Mouse (Mus musculus) intestine, embryonic 15.5 days (tissue): ENCODE data around the gene C2cd2l. TPM values are rescaled to one million over a fixed set of nuclear protein-coding genes. Genes with fewer than 3 reads are reported as not detected.
"Not testable (repeated sequence)": the region's sequence is repeated elsewhere in the genome, so short reads cannot be mapped to it uniquely, and the experiment has no call there.

Experiments used
- ATAC-seq: fragments of 200-750 bp; cut with Nextera tagmentation; 2 replicates; pipeline ENCODE4 v1.8.0; 2017; ENCODE audit warnings: moderate TSS enrichment, moderate library complexity
- H3K27ac ChIP-seq: fragments of 300-500 bp; sonication (generic); 2 replicates; pipeline ENCODE4 v1.5.1; 2015; ENCODE audit warnings: mild to moderate bottlenecking, inconsistent platforms
- H3K27me3 ChIP-seq: fragments of 300-500 bp; sonication (generic); replicated peaks from 2 replicates; pipeline ENCODE4 v1.6.1; 2015; ENCODE audit warnings: inconsistent platforms
- H3K36me3 ChIP-seq: fragments of 300-500 bp; sonication (generic); 2 replicates; pipeline ENCODE4 v1.6.1; 2015; ENCODE audit warnings: inconsistent platforms
- H3K4me1 ChIP-seq: fragments of 300-500 bp; sonication (generic); replicated peaks from 2 replicates; pipeline ENCODE4 v1.6.1; 2015; ENCODE audit warnings: inconsistent platforms
- H3K4me2 ChIP-seq: fragments of 300-500 bp; sonication (generic); replicated peaks from 2 replicates; pipeline ENCODE4 v1.6.1; 2015; ENCODE audit warnings: mild to moderate bottlenecking, inconsistent platforms
- H3K4me3 ChIP-seq: fragments of 300-500 bp; sonication (generic); replicated peaks from 2 replicates; pipeline ENCODE4 v1.5.1; 2015; ENCODE audit warnings: inconsistent platforms
- H3K9ac ChIP-seq: fragments of 300-500 bp; sonication (generic); 2 replicates; pipeline ENCODE4 v1.6.1; 2015; ENCODE audit warnings: inconsistent platforms
- H3K9me3 ChIP-seq: fragments of 300-500 bp; sonication (generic); 2 replicates; pipeline ENCODE4 v1.6.1; 2016; ENCODE audit warnings: inconsistent platforms
- WGBS: fragments of 180-500 bp; shearing (Covaris S2); methylation state at CpG from one replicate; pipeline ENCODE4 v1.1.7; 2015; 5-methylcytosine and 5-hydroxymethylcytosine counted together
- polyA plus RNA-seq: library from polyadenylated mRNA; unstranded; fragments of >200 nt; fragmentation: Nextera tagmentation; extraction: Ambion mirVana; gene quantifications from 2 replicates; pipeline ENCODE4 v1.2.1, GENCODE M21; 2015

Gene C2cd2l
- polyA plus RNA-seq, 1 experiment from 2014 or later, result 6.8 TPM

DNA sequence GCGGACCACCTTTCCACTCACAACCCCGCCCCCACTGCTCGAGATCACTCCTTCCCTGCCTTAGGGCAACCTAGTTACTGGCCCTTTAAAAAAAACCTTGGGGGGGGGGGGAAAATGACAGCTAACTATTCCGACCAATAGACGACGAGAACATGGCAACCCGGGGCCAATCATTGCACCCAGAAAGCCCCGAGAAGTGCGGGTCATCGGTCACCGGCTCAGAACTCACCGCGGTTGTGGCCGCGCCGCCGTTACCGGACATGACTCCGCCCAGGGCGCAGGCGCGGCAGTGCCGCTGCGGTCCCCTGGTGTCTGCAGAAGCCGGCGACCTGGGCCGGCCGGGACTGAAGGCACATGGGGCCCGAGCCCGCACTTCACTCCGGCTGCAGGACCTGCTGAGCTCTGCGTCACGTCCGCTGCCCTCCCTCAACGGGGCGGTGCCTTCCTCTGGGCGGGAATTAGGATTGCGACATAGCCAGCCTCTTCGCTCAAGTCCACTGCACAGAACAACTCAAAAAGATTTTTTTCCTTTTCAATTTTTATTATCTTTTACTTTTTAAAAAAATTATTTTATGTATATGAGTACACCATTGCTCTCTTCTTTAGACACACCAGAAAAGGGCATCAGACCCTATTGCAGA, 23.8 kb upstream of the C2cd2l start, which contains the start of gene Hmbs:
Gene Hmbs (minus strand): TSS at position 448 of the 641 bp plus-strand sequence.
- H3K36me3 ChIP-seq, result peaks cover 30% of the 10 kb centered on the region
- peak within 1 kb of the TSS; percentile 72 for H3K4me2 ChIP-seq
- peak within 1 kb of the TSS; percentile 92 for H3K9ac ChIP-seq
- H3K9me3 ChIP-seq, result no peaks in the 10 kb centered on the region
- no peaks in the 10 kb centered on the region for H3K27me3 ChIP-seq
- peak within 1 kb of the TSS; percentile 83 for H3K4me3 ChIP-seq
- peak within 1 kb of the TSS; percentile 99 for H3K27ac ChIP-seq
- peaks cover 13% of the 10 kb centered on the region for H3K4me1 ChIP-seq
- under 1% methylated on average over 39 of the region's 39 CpGs for WGBS
- peak; percentile 97 for ATAC-seq

DNA sequence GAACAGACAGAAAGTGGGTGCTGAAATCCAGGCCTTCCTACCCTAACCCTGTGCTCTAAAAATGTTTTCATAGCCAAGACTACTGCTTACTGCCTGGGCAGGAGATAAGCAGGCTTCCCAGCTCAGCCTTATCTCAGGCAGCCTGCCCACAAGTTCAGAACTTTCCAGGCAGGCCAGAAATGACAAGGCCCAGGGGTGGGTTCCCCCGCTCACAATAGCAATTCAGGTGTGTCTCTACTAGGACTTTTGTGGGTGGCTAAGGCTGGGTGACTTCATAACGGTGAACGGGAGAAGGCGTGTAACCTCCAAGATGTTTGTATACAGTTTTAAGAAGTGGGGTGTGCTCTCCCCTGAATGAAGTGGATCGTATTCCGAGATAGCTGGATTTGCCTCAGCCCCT, 23.2 kb upstream of the C2cd2l start:
- no peaks in the 10 kb centered on the region for H3K9me3 ChIP-seq
- WGBS, result 5% methylated on average over 6 of the region's 6 CpGs
- H3K36me3 ChIP-seq, result peaks cover 24% of the 10 kb centered on the region
- H3K9ac ChIP-seq, result peak overlapping the region; percentile 92
- ATAC-seq, result peak; percentile 55
- H3K4me2 ChIP-seq, result peak overlapping the region; percentile 72
- H3K4me3 ChIP-seq, result peak overlapping the region; percentile 83
- H3K27me3 ChIP-seq, result no peaks in the 10 kb centered on the region
- peaks cover 13% of the 10 kb centered on the region for H3K4me1 ChIP-seq
- H3K27ac ChIP-seq, result peak overlapping the region; percentile 52; the same call in 1 of the 2 replicates

DNA sequence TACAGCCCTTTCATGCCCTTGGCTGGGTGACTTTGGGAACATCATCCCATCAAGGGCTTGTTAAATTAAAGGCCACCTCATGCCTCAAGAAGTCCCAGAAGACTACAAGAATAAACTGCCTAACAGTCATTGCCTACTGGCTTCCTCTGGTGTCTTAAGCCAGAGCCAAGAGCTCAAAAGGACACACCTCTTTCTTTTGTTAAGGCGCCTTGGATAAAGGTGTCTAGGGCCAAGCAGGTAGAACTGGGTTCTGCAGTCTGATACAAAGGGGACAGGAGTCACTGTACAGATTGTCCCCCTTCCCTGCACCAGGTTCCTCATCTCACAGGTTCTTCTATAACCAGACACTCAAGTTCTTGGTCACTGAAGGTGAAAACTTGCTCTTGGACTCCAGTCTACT, 22.5 kb upstream of the C2cd2l start:
- Histone ChIP-seq H3K4me1 (peaks cover 16% of the 10 kb centered on the region), H3K9me3 (no peaks in the 10 kb centered on the region), H3K4me2 (peak overlapping the region; percentile 72), H3K36me3 (peaks cover 19% of the 10 kb centered on the region), H3K27ac (no peak overlapping the region), H3K27me3 (no peaks in the 10 kb centered on the region), H3K9ac (0 out of 2 replicates have a peak overlapping the region, but pooled peaks have one; percentile 15), H3K4me3 (no peak overlapping the region)
- no peak for ATAC-seq
- WGBS, result 79% methylated on average over 1 of the region's 1 CpGs

DNA sequence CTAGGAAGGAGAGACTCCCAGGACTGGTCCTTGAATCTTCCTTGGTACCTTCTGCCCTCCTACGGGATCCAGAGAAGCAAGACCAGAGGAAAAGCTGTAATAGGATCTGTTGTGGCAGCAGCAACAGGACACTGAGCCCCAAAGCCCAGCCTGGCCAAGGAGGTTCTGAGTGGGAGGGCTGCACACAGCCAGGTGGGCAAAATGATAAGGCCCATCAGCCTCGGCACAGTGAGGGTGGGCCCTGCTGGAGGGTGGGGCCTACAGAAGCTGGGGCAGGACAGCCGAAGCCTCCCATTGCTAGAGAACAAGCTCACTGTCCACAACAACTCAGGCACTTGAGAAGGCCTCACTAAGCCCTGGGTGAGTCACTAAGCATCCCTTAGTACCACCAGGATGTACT, 22.1 kb upstream of the C2cd2l start:
- Histone ChIP-seq H3K4me1 (peaks cover 21% of the 10 kb centered on the region), H3K4me3 (no peak overlapping the region), H3K27me3 (no peaks in the 10 kb centered on the region), H3K36me3 (peaks cover 17% of the 10 kb centered on the region), H3K27ac (no peak overlapping the region), H3K4me2 (peak overlapping the region; percentile 72; the same call in 1 of the 2 replicates), H3K9me3 (no peaks in the 10 kb centered on the region), H3K9ac (peak overlapping the region; percentile 15; the same call in 1 of the 2 replicates)
- 68% methylated on average over 3 of the region's 3 CpGs for WGBS
- ATAC-seq, result no peak; the same call in 1 of the 2 replicates

DNA sequence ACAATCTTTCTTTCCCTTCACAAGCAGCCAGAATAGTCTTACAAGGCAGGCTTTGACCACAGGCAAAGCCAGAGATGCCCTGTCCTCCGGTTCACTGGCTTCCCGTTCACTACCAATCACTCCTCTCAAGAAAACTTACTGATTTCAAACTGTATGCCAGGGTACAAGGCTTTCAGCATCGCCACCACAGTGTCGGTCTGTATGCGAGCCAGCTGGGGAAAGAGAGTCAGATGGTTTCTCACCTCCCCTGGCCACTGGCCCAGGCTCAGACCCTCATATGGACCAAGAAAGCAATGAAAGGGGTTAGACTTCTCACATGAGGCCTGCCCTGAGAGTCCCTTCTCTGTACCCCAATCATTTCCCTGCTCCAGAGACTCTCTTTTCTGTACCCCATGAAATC, 21.4 kb upstream of the C2cd2l start:
- H3K9ac ChIP-seq, result peak overlapping the region; percentile 13; the same call in 1 of the 2 replicates
- H3K27me3 ChIP-seq, result no peaks in the 10 kb centered on the region
- H3K27ac ChIP-seq, result no peak overlapping the region
- no peak overlapping the region for H3K4me3 ChIP-seq
- no peak for ATAC-seq
- WGBS, result 93% methylated on average over 5 of the region's 5 CpGs
- no peak overlapping the region for H3K4me2 ChIP-seq
- no peaks in the 10 kb centered on the region for H3K9me3 ChIP-seq
- H3K36me3 ChIP-seq, result peaks cover 15% of the 10 kb centered on the region
- peaks cover 28% of the 10 kb centered on the region for H3K4me1 ChIP-seq

DNA sequence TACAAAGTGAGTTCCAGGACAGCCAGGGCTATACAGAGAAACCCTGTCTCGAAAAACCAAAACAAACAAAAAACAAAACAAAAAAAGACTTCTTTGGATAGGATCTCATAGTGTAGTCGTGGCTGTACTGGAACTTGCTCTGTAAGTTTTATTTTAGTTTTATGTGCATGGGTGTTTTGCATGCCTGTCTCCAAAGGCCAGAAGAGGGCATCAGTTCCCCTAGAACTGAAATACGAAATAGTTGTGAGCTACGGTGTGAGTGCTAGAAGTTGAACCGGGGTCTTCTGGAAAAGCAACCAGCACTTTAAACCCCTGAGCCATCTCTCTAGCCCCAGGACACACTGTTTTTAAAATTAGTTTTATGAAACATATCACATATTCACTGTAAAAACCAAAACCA, 18.5 kb upstream of the C2cd2l start:
- Histone ChIP-seq H3K4me3 (no peak overlapping the region), H3K4me1 (peaks cover 29% of the 10 kb centered on the region), H3K27me3 (no peaks in the 10 kb centered on the region), H3K27ac (no peak overlapping the region), H3K36me3 (peaks cover 17% of the 10 kb centered on the region), H3K9ac (no peak overlapping the region), H3K9me3 (no peaks in the 10 kb centered on the region), H3K4me2 (no peak overlapping the region)
- WGBS, result 83% methylated on average over 5 of the region's 5 CpGs
- ATAC-seq, result no peak

DNA sequence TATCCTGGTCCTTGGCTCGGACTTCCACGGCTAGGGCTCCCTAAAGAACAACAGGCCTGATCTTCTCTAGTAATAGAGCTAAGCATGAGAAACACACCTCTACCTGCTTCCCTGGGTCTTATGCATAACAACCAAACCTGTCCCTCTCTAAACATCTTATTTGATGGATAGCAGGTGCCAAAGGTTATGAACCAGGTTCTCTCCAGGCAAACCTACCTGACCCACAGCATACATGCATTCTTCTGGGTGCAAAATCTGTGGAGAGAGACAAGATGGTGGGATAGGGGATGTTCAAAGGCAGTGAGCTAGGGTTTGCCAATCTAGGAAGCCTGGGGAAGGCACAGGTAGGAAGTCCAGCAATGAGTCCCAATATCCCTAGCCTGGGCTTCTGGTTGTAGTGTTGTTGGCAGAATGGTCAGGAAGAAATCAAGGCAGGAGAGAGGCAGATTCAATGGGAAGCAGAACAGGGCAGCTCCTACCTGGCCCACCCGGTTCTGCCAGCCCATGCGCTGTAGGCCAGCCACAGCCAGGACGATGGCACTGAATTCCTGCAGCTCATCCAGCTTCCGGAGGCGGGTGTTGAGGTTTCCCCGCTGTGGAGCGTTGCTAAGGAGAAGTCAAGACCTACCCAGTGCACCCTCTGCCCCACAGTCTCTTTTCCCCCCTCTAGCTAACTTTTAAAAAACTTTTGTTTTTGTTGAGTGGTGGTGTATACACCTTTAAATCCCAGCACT, 17.5 kb upstream of the C2cd2l start:
- Histone ChIP-seq H3K4me2 (peak overlapping the region; percentile 69), H3K4me3 (peak overlapping the region; percentile 88; the same call in 1 of the 2 replicates), H3K36me3 (peaks cover 26% of the 10 kb centered on the region), H3K27ac (peak overlapping the region; percentile 27; the same call in 1 of the 2 replicates), H3K27me3 (no peaks in the 10 kb centered on the region), H3K4me1 (peaks cover 22% of the 10 kb centered on the region), H3K9ac (0 out of 2 replicates have a peak overlapping the region, but pooled peaks have one; percentile 20), H3K9me3 (no peaks in the 10 kb centered on the region)
- WGBS, result 68% methylated on average over 9 of the region's 9 CpGs
- ATAC-seq, result no peak

DNA sequence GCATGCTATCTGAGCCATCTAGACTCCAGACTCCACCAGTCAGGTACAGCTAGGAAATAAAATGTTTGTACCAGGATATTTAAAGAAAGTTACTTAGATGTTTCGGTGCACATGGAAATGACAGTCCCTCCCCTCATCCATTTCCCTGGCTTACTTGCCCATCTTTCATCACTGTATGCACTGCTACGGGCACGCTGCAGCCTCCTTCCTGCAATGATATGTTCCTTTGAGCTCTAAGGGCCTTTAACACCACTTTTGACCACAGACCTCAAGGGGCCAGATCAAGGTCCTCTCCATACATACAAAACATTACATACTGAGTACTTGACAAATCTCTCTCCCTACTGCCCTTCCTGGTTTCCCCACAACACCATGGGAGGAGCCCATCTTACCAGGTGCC, 16.9 kb upstream of the C2cd2l start:
- Histone ChIP-seq H3K4me3 (peak overlapping the region; percentile 88), H3K4me2 (peak overlapping the region; percentile 69), H3K27me3 (no peaks in the 10 kb centered on the region), H3K27ac (no peak overlapping the region), H3K9me3 (no peaks in the 10 kb centered on the region), H3K9ac (peak overlapping the region; percentile 98), H3K4me1 (peaks cover 16% of the 10 kb centered on the region), H3K36me3 (peaks cover 30% of the 10 kb centered on the region)
- WGBS, result 67% methylated on average over 3 of the region's 3 CpGs
- ATAC-seq, result no peak

DNA sequence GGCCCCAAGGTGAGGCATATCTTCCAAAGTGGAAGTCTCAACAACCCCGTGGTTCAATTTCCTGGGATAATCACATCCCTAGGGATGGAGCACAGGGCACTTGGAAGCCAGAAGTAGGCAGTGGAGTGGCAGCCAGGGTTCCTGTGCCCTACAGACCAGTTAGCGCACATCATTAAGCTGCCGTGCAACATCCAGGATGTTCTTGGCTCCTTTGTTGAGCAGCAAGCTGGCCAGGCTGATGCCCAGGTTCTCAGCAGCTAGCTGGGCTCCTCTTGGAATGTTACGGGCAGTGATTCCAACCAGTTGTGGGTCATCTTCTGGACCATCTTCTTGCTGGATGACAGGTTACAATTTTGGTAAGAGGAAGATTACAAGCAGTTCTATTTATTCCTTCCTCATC, 16.4 kb upstream of the C2cd2l start:
- peaks cover 34% of the 10 kb centered on the region for H3K36me3 ChIP-seq
- H3K4me3 ChIP-seq, result peak overlapping the region; percentile 88
- H3K4me1 ChIP-seq, result peaks cover 16% of the 10 kb centered on the region
- H3K27ac ChIP-seq, ATAC-seq, H3K27me3 ChIP-seq, H3K9me3 ChIP-seq: not testable (repeated sequence)
- H3K4me2 ChIP-seq, result peak overlapping the region; percentile 69
- 30% methylated on average over 4 of the region's 4 CpGs for WGBS
- peak overlapping the region; percentile 98 for H3K9ac ChIP-seq

DNA sequence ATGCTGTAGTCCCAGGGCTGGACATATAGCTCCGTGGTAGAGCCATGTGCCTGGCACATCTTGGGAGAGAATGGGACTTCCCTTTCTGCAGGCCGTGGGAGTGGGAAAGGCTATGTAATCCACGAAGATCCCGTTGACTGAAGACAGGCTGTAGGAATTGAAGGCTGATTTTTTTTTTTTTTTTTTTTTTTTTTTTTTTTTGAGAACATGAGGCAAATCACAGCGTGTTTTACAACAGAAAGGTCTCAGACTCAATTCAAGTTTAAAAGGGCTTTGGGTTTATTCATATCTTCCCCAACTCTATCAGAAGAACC, 16.0 kb upstream of the C2cd2l start:
- Histone ChIP-seq H3K4me1 (peaks cover 16% of the 10 kb centered on the region), H3K27ac (peak overlapping the region; percentile 97; the same call in 1 of the 2 replicates), H3K4me2 (peak overlapping the region; percentile 69), H3K36me3 (peaks cover 35% of the 10 kb centered on the region), H3K9me3 (no peaks in the 10 kb centered on the region), H3K4me3 (peak overlapping the region; percentile 88), H3K27me3 (no peaks in the 10 kb centered on the region), H3K9ac (peak overlapping the region; percentile 98)
- under 1% methylated on average over 5 of the region's 5 CpGs for WGBS
- ATAC-seq, result no peak

DNA sequence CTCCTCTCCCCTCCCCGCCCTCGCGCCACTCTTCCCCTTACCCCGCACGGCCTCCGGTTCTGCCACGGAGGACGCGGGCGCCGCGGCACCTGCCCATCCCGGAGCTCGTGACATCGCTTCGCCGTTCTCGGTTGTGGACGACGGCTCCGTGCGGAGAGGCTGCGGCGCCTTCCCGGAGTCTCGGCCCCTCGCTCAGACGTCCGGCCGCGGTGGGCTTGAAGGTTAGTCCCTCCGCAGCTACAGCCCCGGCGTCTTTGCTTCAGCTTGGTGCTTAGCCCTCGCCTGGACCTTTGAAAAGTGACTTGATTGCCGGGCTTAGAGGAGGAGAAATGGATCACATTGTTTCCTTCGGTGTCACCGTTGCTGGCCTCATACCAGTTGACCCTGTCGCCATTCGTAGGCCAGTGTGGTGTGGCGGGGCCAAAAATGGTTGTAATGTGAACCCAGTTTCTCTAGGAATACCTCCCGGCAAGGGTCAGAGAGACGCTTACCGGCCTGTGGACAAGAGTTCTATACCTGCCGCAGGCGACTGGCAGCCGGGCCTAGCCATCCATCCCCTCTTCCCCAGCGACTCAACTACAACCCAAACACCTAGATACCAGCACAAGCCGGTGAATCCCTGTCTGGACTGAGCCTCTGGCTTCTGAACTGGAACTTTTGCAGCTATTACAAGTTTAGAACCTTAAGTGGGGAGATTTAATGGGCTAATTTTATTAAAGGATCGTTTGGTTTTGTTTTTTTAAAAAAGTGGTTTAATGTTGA, 15.4 kb upstream of the C2cd2l start:
- Histone ChIP-seq H3K9ac (peak overlapping the region; percentile 98), H3K4me3 (peak overlapping the region; percentile 88), H3K36me3 (peaks cover 30% of the 10 kb centered on the region), H3K9me3 (no peaks in the 10 kb centered on the region), H3K27me3 (no peaks in the 10 kb centered on the region), H3K27ac (peak overlapping the region; percentile 97), H3K4me2 (peak overlapping the region; percentile 69), H3K4me1 (peaks cover 16% of the 10 kb centered on the region)
- under 1% methylated on average over 50 of the region's 50 CpGs for WGBS
- no peak; the same call in none of the 2 replicates for ATAC-seq
